Mouse (Mus musculus) kidney, postnatal 10 days (tissue): ENCODE measurements around the gene Zfp800.

Source experiments
- DNase-seq: peaks from one replicate; pipeline ENCODE4 v3.0.0; 2021; ENCODE audit warnings: mixed read lengths

Gene Zfp800

DNA sequence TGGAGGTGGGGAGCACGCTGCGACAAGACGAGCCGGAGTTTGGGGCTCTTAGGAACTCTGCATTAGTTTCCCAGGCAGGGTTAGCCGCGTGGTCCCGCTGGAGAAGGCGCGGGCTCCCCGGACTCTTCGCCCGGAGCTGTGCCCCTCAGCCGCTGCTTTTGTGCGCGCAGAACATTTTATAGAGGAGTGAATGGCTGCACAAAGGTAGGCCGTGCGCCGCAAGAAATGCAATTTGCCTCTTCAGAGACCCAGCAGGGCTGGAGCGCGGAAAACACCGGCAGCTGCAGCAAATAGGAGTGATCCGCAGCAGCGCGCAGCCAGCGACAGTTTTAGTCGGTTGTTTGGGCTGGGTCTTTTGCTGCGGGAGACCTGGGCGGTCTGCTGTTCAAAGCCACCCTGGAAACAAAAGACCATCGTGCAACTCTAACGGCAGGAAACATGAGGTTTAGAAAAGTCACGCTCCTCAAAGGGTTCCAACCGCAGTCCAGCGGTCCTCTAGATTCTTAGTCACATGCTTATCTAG, at the start of gene Zfp800:
TSS of gene Zfp800 (minus strand) at position 325 of the 523 bp plus-strand sequence.
- DNase-seq = peak; percentile 30

DNA sequence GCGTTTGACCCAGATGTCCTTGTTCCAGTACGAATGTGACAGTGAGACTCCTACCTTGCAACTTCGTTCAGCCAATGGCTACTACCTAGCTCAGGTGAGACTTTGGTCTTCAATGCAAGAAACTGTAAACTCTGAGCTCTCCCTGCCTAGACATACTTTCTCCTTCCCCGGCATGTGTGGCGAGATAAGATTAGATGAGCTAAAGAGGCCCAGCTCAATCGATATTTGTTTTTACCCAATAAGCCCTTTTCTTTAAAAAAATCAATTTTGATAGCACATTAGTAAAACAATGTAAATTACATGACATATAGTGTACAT, 33.7 kb upstream of the Zfp800 start:
- DNase-seq = no peak

DNA sequence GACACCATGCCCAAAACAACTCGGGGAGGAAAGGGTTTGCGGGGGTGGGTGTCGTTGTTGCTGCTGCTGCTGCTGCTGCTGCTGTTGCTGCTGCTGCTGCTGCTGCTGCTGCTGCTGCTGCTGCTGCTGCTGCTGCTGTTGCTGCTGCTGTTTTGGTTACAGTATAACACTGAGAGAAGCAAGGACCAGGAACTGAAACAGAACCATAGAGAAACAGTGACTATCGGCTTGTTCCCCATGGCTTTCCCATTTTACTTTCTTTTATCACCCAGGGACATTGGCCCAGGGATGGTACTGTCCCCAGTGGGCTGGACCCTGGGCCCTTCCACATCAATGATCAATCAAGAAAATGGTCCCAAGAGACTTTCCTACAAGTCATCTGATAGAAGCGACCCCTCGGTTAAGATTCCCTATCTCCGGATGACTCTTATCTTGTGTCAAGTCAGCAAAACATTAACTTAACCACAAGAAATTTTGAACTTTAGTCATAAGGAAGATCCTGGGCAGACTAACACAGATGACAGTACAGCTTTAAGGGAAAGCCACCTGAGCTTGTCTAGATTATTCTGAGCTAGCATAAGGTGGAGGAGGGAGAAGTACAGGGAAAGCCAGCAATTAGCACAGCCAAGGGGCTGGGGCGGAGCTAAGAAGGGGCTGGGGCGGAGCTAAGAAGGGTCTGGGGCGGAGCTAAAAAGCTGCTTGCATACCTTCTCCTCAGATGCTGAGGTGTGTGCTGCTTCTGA, 33.2 kb upstream of the Zfp800 start:
- no peak for DNase-seq

- DNase-seq = no peak
Measured at GRCm38 (mm10) chr6:28429870-28430269, 32.1 kb upstream of the Zfp800 start.

GRCm38 (mm10) chr6:28428290-28428689, 30.5 kb upstream of the Zfp800 start, which contains the start of gene Gcc1:
Gene Gcc1 (minus strand): TSS chr6:28428390.
- no peak for DNase-seq

GRCm38 (mm10) chr6:28427096-28427839, 29.5 kb upstream of the Zfp800 start, which contains the start of gene Fscn3:
Gene Fscn3 (plus strand): TSS chr6:28427789.
- DNase-seq = peak; percentile 54

DNA sequence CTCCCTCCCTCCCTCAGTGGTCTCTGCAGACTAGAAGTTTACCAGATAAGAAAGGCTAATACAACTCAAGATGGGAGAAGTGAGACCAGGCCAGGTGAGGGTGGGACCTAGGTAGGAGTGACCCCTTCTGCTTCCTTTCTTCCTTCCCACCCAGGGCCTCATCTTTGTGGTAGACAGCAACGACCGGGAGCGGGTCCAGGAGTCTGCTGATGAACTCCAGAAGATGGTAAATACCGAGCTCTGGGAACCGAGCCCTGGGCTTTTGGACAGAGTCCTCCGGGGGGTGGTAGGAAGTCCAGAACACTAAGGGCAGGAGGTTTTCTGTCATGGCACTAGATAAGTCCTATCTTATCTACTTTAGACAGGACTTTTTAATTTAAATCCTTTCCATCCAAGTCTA, 27.2 kb upstream of the Zfp800 start:
- no peak for DNase-seq

- DNase-seq = peak; percentile 73
Measured at GRCm38 (mm10) chr6:28423767-28424695, 26.2 kb upstream of the Zfp800 start.

DNA sequence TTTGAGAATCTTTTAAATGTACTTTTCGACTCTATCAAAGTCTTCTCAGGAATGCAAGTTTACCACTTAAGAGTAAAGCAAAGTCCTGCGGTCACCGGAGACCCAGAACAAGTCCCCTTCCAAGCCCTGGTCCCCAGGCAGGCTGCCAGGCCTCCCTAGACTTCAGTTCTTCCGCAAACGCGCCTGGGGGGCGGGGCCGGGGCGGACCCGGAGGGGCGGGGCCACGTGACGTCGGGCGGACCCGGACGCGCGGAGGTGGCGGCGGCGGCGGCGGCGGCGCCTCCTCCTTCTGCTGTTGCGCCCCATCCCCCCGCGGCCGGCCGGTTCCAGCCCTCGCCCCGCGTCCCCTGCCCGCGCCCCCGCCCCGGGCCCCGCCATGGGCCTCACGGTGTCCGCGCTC, 25.5 kb upstream of the Zfp800 start, which contains the start of gene Arf5:
TSS of gene Arf5 (plus strand) at position 248 of the 400 bp plus-strand sequence.
- DNase-seq = peak; percentile 99

- DNase-seq = peak; percentile 11
Measured at GRCm38 (mm10) chr6:28422651-28423290, 25.0 kb upstream of the Zfp800 start.

DNA sequence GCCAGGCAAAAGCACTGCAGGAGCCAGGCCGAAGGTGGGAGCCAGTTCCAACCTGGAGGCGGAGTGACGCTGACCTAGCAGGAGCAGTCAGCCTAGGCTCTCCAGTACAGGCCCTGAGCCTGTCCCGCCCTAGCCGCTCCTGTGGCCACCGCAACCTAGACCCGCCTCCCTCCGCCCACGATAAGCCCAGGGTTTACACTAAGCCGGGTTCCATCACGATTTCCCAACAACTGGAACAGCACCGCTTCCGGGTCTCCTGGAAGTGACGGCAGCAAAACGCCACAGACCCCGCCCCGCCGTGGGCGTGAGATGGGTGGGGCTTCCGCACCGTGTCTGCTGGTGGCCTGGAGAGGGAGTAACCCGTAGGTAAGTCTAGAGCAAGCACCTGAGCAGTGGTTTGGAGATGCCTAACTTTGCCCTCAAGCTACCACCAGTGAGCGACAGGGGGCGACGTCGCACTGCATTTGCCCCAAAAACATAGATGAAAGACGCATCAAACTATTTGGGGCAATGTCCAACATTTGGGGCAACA, 23.7 kb upstream of the Zfp800 start:
- peak; percentile 97 for DNase-seq

- DNase-seq = peak; percentile 17
Measured at GRCm38 (mm10) chr6:28420865-28421264, 23.1 kb upstream of the Zfp800 start.

- DNase-seq = peak; percentile 14
Measured at GRCm38 (mm10) chr6:28420361-28420760, 22.6 kb upstream of the Zfp800 start.

- DNase-seq = peak; percentile 16
Measured at GRCm38 (mm10) chr6:28419673-28420072, 21.9 kb upstream of the Zfp800 start.

- peak; percentile 95 for DNase-seq
Measured at GRCm38 (mm10) chr6:28418449-28418848, 20.6 kb upstream of the Zfp800 start.

GRCm38 (mm10) chr6:28416981-28417380, 19.2 kb upstream of the Zfp800 start:
- DNase-seq = peak; percentile 14

- DNase-seq = no peak
Measured at GRCm38 (mm10) chr6:28411236-28411635, 13.4 kb upstream of the Zfp800 start.

DNA sequence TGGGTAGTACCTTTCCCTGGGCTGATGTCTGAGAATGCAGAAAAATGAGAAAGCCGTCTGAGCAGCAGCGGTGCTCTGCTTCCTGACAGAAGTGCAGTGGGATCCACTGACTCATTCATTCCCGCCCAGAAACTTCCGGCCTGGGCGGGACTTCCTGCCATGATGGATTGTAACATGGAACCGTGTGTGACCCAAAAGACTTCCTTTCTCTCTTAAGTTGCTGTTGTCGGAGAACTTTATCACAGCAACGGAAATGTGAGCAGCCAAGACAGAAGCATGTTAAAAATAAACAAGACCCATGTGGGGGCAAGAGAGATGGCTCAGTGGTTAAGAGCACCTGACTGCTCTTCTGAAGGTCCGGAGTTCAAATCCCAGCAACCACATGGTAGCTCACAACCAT, 12.2 kb upstream of the Zfp800 start:
- DNase-seq = peak; percentile 65

DNA sequence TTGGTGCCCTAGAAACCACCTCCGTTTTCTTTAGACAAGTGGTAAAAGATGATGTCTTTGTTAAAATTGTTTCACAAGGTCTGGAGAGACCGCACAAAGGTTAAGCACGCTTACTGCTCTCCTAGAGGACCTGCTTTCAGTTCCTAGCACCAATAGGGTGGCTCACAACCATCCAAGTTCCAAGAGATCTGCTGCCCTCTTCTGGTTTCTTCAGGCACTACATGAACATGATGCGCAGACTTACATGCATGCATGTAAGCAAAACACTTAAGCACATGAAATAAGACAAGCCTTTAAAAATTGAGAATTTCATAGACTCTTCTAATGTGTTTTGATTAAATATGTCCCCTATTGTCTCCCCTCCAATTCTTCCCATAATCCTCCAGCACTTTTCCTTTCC, 2.0 kb upstream of the Zfp800 start:
- no peak for DNase-seq

- no peak for DNase-seq
Measured at GRCm38 (mm10) chr6:28398726-28399125, 921 bp upstream of the Zfp800 start.

DNA sequence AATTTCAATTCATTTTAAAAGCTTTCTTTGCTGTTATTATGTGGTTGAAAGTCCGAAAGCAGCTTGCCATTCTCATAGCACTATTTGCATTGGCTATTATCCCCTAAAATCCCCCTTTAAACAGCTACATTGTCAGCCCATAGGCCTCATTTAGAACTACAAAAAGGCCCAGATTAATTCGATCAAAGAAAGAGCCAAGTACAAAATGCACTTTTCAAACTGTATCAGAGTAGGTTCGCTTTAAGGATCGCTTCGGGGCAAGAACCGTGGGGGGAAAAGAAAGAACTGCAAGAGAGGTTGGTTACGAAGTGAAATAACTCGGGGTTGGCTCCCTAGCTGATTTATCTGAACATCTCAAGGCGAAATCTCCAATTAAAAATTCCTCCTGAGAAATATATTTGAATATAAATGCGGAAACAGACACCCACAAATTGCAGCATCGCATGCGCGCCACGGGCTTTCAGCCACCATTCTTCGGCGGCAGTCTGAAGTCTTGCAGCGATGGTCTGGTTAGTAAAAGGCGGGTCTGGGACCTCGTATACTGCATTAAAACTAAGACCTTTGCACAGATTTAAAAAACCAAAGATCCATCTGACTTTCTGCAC, 850 bp downstream of the Zfp800 start:
- peak; percentile 21 for DNase-seq
